16 mouse cellular contexts compared by ENCODE assay signal in genomic region chr10:26793013-26793412, GRCm38 (mm10).
"Had no signal": no experiment of that assay in that cellular context is flagged by ENCODE, and none has a peak within 500 bp of the region (broad histone marks: within the 10 kb centered on the region; RNA-seq: fewer than 3 reads in every experiment).

No protein-coding gene starts in this region.

- H3K9me3 ChIP-seq: neural tube, embryonic 13.5 days; neural tube, embryonic 15.5 days; stomach, embryonic 15.5 days had no signal

- DNase-seq: retina, postnatal 1 day; right cerebral cortex, adult 18-20 months; right cerebral cortex, postnatal 14 days; right cerebral cortex, postnatal 25 days; right cerebral cortex, postnatal 4 days; spleen, adult 18-20 months; thymus, adult 18-20 months; thymus, adult 2 months; thymus, postnatal 14 days; thymus, postnatal 25 days; thymus, postnatal 36 days; thymus, postnatal 4 days had no signal

- H3K9ac ChIP-seq: neural tube, embryonic 13.5 days; neural tube, embryonic 15.5 days; stomach, embryonic 15.5 days had no signal

- H3K4me2 ChIP-seq: neural tube, embryonic 13.5 days; neural tube, embryonic 15.5 days; stomach, embryonic 15.5 days had no signal

- H3K4me1 ChIP-seq: neural tube, embryonic 13.5 days; neural tube, embryonic 15.5 days; stomach, embryonic 15.5 days had no signal

- H3K4me3 ChIP-seq: neural tube, embryonic 13.5 days; neural tube, embryonic 15.5 days; stomach, embryonic 15.5 days had no signal

- H3K27ac ChIP-seq: neural tube, embryonic 13.5 days; neural tube, embryonic 15.5 days; stomach, embryonic 15.5 days; stomach, postnatal 0 days had no signal

- H3K36me3 ChIP-seq: neural tube, embryonic 13.5 days; neural tube, embryonic 15.5 days; stomach, embryonic 15.5 days had no signal

- H3K27me3 ChIP-seq: neural tube, embryonic 13.5 days; neural tube, embryonic 15.5 days; stomach, embryonic 15.5 days had no signal
